Mouse (Mus musculus) cerebellum, postnatal 4 days (tissue): ENCODE results near the gene Pi4k2b.
"Not testable (repeated sequence)": the region's sequence is repeated elsewhere in the genome, so short reads cannot be mapped to it uniquely, and the experiment has no call there.

Experiments used
- DNase-seq, 2 experiments: peaks; one replicate each; pipeline ENCODE4 v3.0.0; 2022; ENCODE audit warnings: low spot score in 2 of 2, mixed read lengths in 1 of 2

The Pi4k2b gene

GRCm38 (mm10) chr5:52776466-52777354 lies 35.3 kb downstream of the Pi4k2b start:
- not testable (repeated sequence) for DNase-seq

- peak; percentile 82 to 85 for DNase-seq
Measured at GRCm38 (mm10) chr5:52782523-52783250, 41.3 kb downstream of the Pi4k2b start.

GRCm38 (mm10) chr5:52783251-52783620 lies 41.9 kb downstream of the Pi4k2b start:
- no peak for DNase-seq

- no peak for DNase-seq
Measured at GRCm38 (mm10) chr5:52783957-52784356, 42.6 kb downstream of the Pi4k2b start.

GRCm38 (mm10) chr5:52786556-52787322 lies 45.4 kb downstream of the Pi4k2b start:
- no peak for DNase-seq

GRCm38 (mm10) chr5:52793230-52793629 lies 51.9 kb downstream of the Pi4k2b start:
- no peak for DNase-seq

- no peak for DNase-seq
Measured at GRCm38 (mm10) chr5:52794109-52794508, 52.7 kb downstream of the Pi4k2b start.

- no peak for DNase-seq
Measured at GRCm38 (mm10) chr5:52799274-52799985, 58.1 kb downstream of the Pi4k2b start.

- DNase-seq, result no peak
Measured at GRCm38 (mm10) chr5:52805801-52806200, 64.4 kb downstream of the Pi4k2b start.

- no peak for DNase-seq
Measured at GRCm38 (mm10) chr5:52806349-52806748, 65.0 kb downstream of the Pi4k2b start.

- no peak for DNase-seq
Measured at GRCm38 (mm10) chr5:52807030-52807429, 65.7 kb downstream of the Pi4k2b start.

GRCm38 (mm10) chr5:52810446-52810845 lies 69.1 kb downstream of the Pi4k2b start:
- no peak for DNase-seq

- no peak for DNase-seq
Measured at GRCm38 (mm10) chr5:52811056-52811455, 69.7 kb downstream of the Pi4k2b start.

- DNase-seq, result no peak
Measured at GRCm38 (mm10) chr5:52812456-52812855, 71.1 kb downstream of the Pi4k2b start.

- no peak for DNase-seq
Measured at GRCm38 (mm10) chr5:52813312-52813711, 71.9 kb downstream of the Pi4k2b start.

GRCm38 (mm10) chr5:52818676-52819075 lies 77.3 kb downstream of the Pi4k2b start:
- no peak for DNase-seq
